Mouse (Mus musculus) small intestine, adult 2 months (tissue): ENCODE measurements around the gene Adarb1.

Experiments
- CTCF ChIP-seq: fragments of 200-500 bp; IDR thresholded peaks from 2 replicates; pipeline ENCODE4 v1.5.1; 2012; ENCODE audit warnings: low read depth, mild to moderate bottlenecking, control low read depth, inconsistent platforms, low read length, moderate library complexity, mixed read lengths; ENCODE audit not compliant: insufficient replicate concordance, insufficient read length; ENCODE audit errors: extremely low read depth
- POLR2A ChIP-seq: fragments of 200-500 bp; IDR thresholded peaks from 2 replicates; pipeline ENCODE4 v1.6.1; 2012; ENCODE audit warnings: low read depth, mild to moderate bottlenecking, control low read depth, inconsistent platforms, low read length, moderate library complexity

DNA sequence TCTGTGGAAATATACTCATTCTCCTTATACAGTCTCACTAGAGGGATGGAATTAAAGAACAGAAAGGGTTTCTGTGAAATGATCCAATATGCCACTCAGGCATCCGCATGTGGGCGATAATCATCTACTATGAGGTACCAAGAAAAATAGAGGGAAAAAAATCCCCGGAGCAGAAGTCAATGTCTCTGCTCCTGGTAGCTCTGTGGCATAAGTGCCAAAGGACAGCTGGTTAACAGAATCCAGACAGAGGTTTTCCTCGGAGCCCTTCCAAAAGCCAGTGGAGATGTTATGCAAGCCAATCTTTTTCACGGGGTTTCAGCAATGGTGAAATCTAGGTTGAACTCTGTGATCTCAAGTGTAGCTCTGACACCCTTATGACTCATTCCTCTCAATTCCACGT is 11.6 kb downstream of the Adarb1 start:
- TF ChIP-seq POLR2A (no peak), CTCF (no peak)
